Mouse (Mus musculus) layer of hippocampus, postnatal 25 days (tissue): ENCODE measurements around the gene Nfatc3. TPM values are rescaled to one million over a fixed set of nuclear protein-coding genes. Genes with fewer than 3 reads are reported as not detected.
A peak's percentile ranks its signal among the peaks of the same experiment; 100 is the strongest.
"Not testable (repeated sequence)": the region's sequence is repeated elsewhere in the genome, so short reads cannot be mapped to it uniquely, and the experiment has no call there.

Experiments used
- DNase-seq, 2 experiments: peaks; one replicate each; pipeline ENCODE4 v3.0.0; 2022; ENCODE audit warnings: mixed read lengths in 2 of 2, low spot score in 1 of 2; ENCODE audit errors: extremely low spot score in 1 of 2
- total RNA-seq, 2 experiments: library from RNA; stranded (reverse); gene quantifications; 2 replicates each; pipeline ENCODE4 v1.2.3; 2021

Gene Nfatc3
- 10 to 100 TPM in 1 of 2 experiments, 1 to 10 TPM in 1; 9.6 to 13.2 TPM for total RNA-seq

DNA sequence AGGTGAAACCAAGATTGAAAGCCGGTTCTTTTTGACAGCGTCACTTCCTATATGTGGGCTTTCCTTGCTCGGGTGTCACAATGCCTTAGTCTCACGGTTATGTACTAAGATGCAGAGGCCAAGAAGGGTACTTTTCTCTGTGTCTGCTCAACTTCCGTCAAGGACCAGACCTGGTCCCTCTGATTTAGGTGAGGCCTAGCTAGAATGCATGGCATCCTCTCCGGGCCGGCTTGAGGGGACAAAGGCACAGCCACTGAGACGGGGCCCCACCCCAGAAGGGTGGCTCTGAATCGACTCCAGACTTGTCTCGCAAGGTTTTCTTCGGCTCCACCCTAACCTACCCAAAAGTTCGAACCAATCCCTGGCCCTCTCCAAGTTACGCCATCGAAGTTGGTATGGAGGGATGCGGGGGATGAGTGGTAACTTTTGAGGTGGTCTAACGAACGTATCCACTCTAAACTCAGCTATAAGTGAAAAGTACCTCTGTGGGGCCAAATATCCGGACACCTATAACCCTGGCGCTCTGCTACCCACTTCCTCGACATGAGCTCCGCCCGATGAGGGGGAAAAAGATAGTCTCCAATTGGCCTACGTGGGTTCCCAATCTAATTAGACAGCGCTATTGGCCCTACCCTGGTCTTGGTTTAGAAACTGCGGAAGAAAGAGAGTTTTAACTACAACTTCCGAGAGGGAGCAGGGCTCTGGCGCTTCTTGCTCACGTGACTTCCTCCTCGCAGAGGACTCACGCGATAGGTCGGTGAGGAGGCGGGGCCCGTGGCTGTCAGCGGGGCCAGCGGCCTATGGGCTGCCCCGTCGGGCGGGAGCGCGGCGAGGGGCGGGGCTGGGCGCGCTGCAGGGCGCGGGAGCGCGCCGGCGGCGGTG, at the start of gene Nfatc3:
Nfatc3 (plus strand) TSS at position 110 of the 882 bp plus-strand sequence.
- DNase-seq: peak; percentile 78 to 83

DNA sequence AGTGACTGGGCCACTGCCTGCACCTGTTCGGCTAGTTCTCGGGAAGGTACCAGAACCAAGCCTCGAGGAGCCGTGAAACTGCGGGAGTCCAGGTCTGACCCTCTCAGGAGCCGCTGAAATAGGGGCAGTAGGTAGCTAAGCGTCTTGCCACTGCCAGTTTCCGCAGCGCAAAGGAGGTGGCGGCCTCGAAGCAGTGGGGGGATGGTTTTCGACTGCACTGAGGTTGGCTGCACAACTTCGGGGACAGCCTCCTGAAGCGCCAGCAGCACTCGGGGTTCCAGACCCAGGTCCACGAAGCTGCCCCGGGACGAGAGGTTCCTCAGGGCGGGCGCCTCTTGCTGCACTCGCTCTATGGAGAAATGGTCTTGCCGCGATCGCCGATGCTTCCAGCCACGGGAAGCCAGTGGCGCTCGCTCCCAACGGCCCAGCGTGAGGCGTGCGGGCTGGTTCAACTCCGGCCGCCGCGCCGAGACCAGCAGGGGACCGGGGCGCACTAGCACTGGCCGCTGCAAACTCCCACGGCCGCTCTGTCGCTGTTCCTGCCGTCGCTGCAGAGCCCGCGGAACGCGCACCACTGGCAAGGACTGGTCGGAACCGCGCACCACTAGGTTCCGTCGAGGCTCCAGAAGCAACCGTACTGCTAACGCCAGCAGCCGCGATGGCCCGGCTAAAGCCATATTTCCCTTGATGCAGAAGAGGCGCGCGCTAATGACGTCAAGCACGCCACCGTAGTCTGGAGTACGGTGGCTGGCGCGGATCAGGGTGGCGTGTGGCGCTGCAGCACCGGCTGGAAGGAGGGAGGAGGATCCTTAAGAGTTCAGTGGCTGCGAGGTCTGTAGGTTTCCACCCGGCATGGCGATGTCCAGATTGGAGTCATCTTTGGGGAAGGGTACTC, 47.6 kb upstream of the Nfatc3 start:
- peak; percentile 91 to 95 for DNase-seq

DNA sequence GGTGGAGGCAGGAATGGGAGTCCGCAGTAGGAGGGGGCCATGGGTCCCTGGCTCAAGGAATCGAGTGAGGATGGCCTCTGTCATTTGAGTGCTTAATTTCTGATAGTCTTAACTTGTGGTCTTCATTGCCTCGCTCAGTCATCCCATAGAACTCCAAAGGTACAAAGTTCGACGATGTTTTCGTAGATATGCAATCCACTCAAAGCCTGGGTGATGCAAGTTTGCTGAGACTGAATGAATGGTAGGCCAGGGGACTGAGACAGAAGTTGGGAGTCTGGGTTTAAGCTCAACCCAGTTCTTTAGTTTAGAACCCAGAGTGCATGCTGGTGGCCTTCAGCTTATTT, 47.0 kb upstream of the Nfatc3 start, which contains the start of gene Ddx28:
Ddx28 (minus strand) TSS at position 240 of the 344 bp plus-strand sequence.
- no peak for DNase-seq

DNA sequence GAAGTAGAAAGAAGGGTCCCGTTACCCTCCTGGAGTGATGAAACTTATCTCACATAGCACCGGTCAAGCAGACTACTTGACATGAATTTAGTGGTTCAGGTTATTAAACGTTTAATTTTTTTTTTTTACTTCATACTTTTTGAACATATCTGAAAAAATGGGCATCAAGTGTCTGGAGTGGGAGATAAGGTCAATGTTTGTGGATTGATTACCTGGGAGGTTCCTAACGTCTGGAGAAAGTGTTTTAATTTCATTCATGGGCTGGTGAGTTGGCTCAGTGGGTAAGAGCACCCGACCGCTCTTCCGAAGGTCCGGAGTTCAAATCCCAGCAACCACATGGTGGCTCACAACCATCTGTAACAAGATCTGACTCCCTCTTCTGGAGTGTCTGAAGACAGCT, 46.4 kb upstream of the Nfatc3 start:
- DNase-seq: not testable (repeated sequence)

DNA sequence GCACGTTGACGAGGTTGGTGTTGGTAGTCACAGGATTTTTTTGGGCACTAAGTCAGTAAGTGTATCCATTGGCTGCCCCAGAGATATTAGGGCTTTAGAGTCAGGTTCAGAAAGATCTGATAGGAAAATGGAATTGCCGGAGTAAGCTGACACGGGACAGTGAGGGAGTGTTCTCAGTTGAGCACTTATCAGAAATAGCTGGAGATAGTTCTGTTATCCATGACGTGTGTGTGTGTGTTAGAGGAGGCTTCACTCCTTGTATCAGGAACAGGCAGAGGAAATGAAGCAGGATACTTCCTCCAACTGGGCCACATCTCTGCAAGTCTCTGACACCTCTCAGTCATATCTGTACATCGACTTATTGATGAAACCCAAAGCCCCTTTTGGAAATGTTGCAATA, 42.4 kb upstream of the Nfatc3 start:
- DNase-seq: no peak

DNA sequence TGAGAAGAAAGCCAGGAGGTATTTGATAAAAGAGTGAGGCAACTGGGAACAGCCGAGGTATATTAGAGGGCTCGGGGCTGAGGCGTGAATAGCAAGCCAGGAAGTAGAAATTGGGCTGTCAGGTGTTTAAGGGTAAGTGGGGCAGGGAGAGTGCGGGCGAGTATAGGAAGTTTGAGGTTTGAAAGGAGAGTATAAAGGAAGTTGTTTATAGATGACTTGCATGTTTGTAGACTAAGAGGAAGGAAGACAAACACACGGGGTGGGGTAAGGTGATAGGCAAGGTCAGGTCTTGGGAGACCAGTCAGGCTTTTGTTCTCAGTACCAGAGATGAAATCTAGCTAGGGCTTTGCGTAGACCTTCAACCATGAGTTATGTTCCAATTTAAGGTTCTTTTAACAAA, 41.5 kb upstream of the Nfatc3 start:
- DNase-seq: no peak

DNA sequence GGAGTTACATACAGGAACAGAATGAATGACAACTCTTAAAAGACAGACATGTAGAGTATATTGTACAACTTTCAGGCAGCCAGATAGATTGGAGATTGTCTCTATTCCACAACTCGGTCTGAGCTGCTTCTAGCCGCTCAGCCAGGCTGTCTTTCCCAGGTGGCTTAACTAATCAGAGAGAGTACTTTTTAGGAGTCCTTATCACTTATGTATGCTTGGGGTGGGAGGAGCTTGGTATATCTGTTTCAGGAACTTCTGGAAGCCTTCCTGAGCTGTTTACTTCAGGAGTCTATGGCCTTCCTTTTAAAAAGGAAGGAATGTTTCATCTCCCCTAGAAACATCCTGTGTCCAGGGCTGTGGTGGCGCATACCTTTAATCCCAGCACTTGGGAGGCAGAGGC, 40.6 kb upstream of the Nfatc3 start:
- no peak for DNase-seq

DNA sequence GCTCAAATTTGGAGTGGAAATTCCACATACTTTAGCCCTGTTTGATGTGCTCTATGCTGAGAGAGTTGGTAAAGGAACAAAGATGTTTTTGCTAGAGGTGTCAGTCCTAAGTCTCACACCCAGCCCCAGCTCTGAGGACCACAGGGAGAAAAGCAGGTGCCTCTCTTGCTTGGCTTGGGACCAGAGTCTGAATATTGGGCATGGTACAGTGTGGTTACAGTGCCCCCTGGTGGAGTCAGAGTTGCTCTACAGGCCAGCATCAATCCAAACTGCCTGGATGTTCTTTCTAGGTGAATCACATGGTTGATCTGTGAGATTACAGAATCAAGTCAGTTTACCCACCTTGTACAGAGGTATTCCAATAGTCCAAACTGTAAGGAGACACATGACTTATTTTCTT, 36.2 kb upstream of the Nfatc3 start:
- peak; percentile 65 to 89 for DNase-seq

DNA sequence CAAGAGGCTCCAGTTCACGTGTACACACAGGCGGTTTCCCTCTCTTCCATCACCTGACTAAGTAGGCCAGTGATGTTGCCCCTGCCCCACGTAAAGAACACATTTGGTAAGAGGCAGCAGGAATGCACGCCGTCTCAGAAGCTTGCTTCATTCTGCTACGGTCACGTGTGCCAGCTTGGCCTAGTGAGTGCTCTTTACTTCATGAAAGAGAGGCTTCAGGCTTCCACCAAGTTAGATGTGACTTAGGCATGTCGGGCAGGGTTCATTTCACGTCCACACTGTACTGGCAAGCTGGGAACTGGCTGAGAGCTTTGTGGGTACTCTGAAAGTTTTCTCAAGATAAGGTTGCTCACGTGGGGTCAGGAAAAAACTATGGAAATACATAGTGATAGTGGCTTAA, 19.9 kb upstream of the Nfatc3 start:
- DNase-seq: no peak

DNA sequence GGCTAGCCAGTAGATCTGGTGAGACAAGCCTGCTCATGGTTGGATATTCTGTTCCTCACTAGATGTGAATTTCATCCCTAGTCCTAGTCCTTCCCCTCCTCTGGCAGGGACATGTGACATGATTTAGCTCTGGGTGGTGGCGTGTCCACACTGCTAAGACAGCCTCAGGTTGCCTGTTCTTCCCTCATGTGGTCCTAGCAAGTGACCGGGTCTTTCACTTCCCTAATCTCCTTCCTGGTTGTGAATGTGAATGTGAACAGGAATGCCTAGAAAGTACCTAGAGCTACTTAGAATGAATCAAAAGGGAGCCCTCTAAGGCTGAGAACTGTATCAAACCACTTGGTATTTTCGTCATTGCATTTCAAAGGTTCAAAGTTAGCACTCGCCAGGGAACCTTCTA, 19.0 kb upstream of the Nfatc3 start:
- no peak for DNase-seq

DNA sequence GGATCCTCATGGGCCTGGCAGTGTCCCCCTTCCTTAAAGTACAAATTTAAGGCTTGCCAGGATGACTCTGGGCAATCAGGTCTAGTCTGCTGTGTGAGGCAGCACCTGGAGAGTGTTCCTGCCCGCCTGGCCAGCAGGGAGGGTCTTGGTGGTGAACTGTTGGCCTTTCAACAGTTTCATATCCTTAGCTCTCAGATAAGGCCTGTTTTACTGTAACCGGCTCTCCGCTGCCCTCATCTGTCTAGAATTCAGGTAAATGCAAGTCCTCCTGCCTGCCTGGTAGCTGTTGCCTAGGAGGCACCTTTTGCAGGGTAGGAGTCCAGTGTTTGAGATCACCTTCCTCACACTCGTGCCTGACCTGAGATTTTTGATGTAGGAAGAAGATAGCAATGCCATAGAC, 18.4 kb upstream of the Nfatc3 start:
- no peak for DNase-seq

DNA sequence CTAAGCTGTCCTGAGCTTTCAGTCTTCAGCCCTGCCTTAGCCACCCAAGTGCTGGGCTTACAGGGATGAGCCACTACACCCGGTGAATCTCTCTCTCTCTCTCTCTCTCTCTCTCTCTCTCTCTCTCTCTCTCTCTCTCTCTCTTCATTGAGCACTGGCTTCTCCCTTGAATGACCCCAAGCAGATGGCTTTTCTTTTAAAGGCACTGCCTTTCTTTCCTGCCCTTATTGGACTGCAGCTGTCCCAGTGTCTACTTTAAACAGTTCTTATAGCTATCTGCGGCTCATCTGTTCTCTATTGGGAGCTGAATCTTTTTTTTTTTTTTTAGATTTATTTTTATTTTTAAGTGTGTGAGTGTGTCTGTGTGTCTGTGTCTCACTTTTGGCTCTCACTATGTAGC, 15.6 kb upstream of the Nfatc3 start:
- DNase-seq: no peak

DNA sequence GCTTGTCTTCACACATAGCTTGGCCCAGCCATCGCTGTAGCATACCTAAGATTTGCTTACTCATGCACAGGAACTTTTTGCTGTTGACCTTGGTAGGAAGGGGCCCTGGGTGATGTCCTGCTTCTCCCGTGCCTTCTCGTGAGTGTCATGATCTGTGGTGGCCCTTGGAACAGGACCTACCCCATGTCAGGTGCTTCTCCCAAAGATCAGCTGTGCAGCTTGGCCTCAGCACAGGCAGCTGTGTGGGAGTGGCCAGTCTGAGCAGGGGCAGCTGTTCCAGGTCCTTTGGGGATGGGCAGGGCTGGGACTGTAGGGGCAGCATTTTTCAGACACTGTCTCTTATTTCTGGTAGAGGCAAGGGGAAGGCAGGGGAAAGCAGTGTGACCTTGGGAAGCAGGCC, 14.5 kb upstream of the Nfatc3 start:
- no peak for DNase-seq

DNA sequence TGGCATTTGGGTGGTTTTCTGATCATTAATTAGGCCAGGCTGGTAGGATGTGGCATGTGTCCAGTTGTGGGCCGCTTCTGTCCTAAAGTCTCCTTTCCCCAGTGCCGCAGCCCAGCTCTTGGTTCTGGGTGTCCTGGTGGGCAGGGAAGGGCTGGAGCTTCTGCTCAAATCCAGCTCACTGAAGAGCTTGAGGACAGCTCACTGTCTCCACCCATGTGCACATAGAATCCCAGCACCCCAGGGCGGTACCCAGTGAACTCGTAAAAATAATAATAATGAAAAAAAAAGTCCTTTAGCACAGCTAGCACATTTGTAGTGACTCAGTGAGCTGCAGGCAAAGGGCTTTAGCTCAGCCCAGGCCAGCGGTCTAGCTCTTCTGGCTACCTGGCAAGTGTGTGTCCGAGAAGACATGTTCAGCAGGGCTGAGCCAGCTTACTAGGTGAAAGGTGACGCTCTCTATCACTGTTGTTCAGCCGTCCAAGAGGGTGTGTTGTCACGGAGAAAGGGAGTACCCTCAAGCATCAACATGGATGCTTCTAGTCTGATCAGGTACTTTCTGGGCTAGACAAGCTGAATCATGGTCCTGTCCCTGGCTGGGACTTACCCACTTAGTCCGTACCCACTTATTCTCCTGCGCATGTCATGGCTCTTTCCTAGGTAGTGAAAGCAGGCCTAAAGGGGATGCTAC, 11.6 kb upstream of the Nfatc3 start:
- no peak for DNase-seq

DNA sequence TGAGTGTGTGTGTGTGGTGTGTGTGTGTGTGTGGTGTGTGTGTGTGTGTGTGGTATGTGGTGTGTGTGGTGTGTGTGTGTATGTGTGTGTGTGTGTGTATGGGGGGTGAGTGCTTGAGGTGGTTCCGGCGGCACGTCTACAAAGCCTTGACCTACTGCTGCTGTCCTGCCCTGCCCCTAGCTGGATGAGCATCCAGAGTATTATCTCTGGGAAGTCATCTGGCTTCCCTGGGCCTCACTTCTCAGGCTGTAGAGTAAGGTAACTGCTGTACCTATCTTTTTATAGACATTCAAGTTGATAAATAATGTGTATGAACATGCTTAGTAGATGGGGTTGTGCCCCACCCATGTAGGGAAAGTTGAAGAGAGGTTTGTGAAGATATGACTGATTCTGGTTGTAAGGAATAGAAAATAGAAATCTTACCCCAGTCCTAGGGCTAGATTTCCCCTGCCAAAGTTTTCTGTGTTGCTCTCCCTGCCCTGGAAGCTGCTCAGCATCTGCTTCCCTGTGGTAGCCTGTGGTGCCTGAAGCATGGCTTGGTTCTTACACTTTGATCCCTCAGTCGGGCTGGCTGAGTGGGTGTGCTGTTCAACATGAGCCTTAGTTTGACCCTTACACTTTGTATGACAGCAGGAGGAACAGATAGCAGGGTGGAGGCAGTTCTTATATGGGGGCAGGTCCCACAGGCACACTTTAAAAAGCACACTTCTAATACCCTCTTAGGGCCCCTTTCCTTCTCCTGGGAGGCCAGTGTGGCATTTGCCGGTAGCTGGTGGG, 10.6 kb upstream of the Nfatc3 start:
- no peak for DNase-seq

DNA sequence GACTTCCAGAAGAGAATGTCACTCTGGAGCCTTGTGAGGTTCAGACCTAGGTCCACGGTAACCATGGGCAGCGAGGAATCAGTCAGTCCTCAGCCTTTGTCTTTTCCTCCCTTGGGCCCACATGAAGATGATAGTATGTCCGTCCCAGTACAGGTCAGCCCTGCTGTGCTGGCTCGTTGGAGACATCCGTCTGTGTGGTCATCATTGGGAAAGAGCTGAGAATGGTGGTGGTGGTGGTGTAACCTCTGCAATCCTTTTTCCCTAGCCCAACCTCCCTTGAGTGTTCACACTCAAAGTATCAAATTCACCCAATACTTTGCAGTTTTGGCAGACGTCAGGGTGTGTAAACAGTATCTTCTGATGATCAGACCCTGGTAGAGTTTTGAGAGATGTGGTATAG, 8.8 kb upstream of the Nfatc3 start:
- DNase-seq: no peak

DNA sequence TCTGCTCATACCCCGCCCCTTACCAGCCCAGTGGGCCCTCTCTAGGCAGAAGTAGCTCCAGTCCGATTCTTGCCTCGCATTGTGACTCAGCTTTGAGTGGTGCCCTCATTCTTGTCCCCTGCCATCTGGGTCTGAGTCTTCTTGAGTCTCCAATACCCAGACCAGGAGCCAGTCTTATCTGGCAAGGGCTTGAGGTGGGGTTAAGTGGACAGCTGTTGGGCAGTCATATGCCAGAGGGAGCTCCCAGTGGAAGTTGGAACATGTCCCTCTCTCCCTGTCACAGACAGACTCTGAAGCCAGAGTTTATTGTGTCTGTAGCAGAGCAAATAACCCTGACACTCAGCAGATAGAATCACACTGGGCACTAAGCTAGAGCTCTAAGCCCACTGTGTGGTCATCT, 7.6 kb upstream of the Nfatc3 start:
- DNase-seq: no peak

DNA sequence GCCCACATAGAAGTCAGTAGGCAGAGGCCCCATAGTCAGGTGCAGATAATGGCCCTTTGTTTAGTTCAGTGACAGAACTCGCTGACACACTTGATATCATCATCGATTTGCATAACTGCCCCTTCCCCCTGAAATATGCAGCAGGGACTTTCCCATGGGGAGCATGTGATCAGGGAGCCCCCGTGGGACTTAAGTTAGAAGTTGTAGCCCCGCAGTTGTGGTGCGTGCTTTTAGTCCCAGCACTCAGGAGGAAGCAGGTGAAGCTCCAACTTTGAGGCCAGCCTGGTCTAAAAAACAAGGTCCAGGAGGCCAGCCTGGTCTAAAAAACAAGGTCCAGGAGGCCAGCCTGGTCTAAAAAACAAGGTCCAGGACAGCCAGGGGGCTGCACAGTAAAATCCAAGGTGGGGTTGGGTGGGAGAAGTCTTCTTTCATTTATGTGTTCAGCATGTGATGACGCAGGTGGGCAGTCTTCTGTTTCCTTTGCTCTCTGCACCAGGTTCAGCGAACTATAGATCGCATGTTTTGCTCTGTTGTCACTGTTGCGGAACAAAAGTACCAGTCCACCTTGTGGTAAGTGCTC, 6.0 kb upstream of the Nfatc3 start:
- no peak for DNase-seq

DNA sequence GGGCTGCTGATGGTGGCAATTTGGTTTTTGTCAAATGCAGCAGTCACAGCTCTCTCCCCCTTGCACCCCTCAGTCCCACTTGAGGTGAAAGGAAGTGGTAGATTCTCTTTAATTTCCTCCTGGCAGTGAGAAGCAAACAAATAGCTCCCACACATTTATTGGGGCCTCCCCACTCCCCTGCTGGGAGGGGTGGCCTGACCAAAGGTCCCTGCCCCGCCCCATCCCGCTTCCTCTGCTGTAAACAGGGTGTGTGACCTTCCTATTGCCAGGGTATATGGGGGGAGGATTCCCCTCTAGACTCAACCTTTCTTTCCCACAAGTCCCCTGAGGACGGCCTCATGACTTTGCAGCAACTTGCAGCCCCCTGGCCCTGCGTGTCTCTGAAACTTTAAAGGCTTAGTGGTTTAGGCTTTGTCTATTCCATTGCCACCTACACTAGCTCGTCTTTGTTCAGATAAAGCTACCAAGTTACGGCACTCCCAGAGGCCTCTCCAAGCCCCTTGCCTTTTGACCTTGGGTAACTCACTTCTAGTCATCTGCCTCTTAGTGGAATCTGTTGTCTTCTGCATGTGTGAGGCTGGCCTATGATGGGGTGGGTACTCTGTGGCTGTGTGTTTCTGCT, 4.3 kb upstream of the Nfatc3 start:
- DNase-seq: no peak
